Mouse (Mus musculus): ENCODE data around the gene 1700123K08Rik. TPM values are rescaled to one million over a fixed set of nuclear protein-coding genes. Genes with fewer than 3 reads are reported as not detected.
"Not testable (repeated sequence)": the region's sequence is repeated elsewhere in the genome, so short reads cannot be mapped to it uniquely, and the experiment has no call there.

The 1700123K08Rik gene
- total RNA-seq (2021): not detected

GRCm38 (mm10) chr5:138564612-138565011 lies at the start of gene 1700123K08Rik:
Gene 1700123K08Rik (minus strand): TSS chr5:138564712.
- DNase-seq: not testable (repeated sequence)

GRCm38 (mm10) chr5:138587396-138587795 lies 22.9 kb upstream of the 1700123K08Rik start:
- no peak for DNase-seq

- peak; percentile 39 for DNase-seq
Measured at GRCm38 (mm10) chr5:138571623-138572022, 7.1 kb upstream of the 1700123K08Rik start.

GRCm38 (mm10) chr5:138552718-138553117 lies 11.8 kb downstream of the 1700123K08Rik start:
- DNase-seq: no peak

- DNase-seq: no peak
Measured at GRCm38 (mm10) chr5:138532491-138532890, 32.0 kb downstream of the 1700123K08Rik start.

Small RNA genes within 50 kb of the gene (microRNA-seq; reads per million reads assigned to microRNA genes)
- gene Gm24082: 0 reads per million in 2 experiments

Other genes with a start within 250 kb of the 1700123K08Rik start
- not detected for gene Pvrig, start 222.8 kb downstream of the 1700123K08Rik start, total RNA-seq (2021)
- gene Zfp157, start 123.2 kb downstream of the 1700123K08Rik start, total RNA-seq (2021): 10 to 100 TPM; 10.1 to 12.8 TPM
- 10 to 100 TPM; 29.8 to 31.3 TPM for gene Zfp68, start 55.0 kb upstream of the 1700123K08Rik start, total RNA-seq (2021)
- gene A430033K04Rik, start 58.1 kb upstream of the 1700123K08Rik start, total RNA-seq (2021): 1 to 10 TPM; 6.6 to 6.8 TPM
- 10 to 100 TPM; 16.3 to 17.0 TPM for gene Fam20c, start 189.8 kb upstream of the 1700123K08Rik start, total RNA-seq (2021)

Data from heart, postnatal 4 days (tissue).